Comparison of ENCODE assay signal across 8 mouse cellular contexts in genomic region chr7:116039538-116040466, GRCm38 (mm10). TPM values are rescaled to one million over a fixed set of nuclear protein-coding genes. Genes with fewer than 3 reads are reported as not detected.
DNase-seq lines count a peak whose midpoint lies in the region; ATAC-seq and TF ChIP-seq lines count a peak whose summit lies in the region.

No protein-coding gene starts in this region.

- peak; percentile 84 for DNase-seq in MEL (ENCODE audit: low read depth, low spot score)
- DNase-seq in cerebellum, adult 8-10 months, result peak; percentile 73
- DNase-seq in forelimb bud, embryonic 11.5 days (ENCODE audit: low read depth, low spot score), result peak; percentile 82
- DNase-seq in layer of hippocampus, adult 9-10 months (ENCODE audit: low spot score), result peak; percentile 80
- DNase-seq in ovary, postnatal 10 days (ENCODE audit: low spot score), result peak; percentile 66
- DNase-seq in thymus, postnatal 0 days (ENCODE audit: low spot score), result peak; percentile 74

- peak; percentile 77 to 94 (median 88) for TF ChIP-seq CTCF in MEL (IDR thresholded peaks at IDR 0.05 in 2 of 3, conservative IDR thresholded peaks at IDR 0.05 in 1 of 3; ENCODE audit: control insufficient read depth in 1 of 3, insufficient read depth in 1 of 3, low read depth in 2 of 3, low read length in 3 of 3, poor library complexity in 1 of 3, severe bottlenecking in 1 of 3)

- WGBS in lung, embryonic 16.5 days, result under 1% methylated on average over 48 of the region's 48 CpGs

- no peak for TF ChIP-seq EP300 in MEL (IDR thresholded peaks at IDR 0.05; ENCODE audit: low read depth in 1 of 2, low read length in 2 of 2)

- peak; percentile 96 for TF ChIP-seq RAD21 in MEL (IDR thresholded peaks at IDR 0.05; ENCODE audit: low read depth, low read length)

- peak overlapping the region; percentile 99 for H3K4me2 ChIP-seq in lung, embryonic 16.5 days (ENCODE audit: low read depth, low read length)

- no peaks in the 10 kb centered on the region for H3K4me1 ChIP-seq in MEL (ENCODE audit: control insufficient read depth in 1 of 2, insufficient read depth in 2 of 2, low read length in 2 of 2)
- peaks cover 17% of the 10 kb centered on the region for H3K4me1 ChIP-seq in lung, embryonic 16.5 days (replicated peaks; ENCODE audit: control insufficient read depth, insufficient read depth, low read length)

- no peaks in the 10 kb centered on the region for H3K79me2 ChIP-seq in MEL (ENCODE audit: control insufficient read depth, insufficient read depth, low read length, poor library complexity)

- TF ChIP-seq POLR2A in MEL (IDR thresholded peaks at IDR 0.05; ENCODE audit: control insufficient read depth in 1 of 2, insufficient read depth in 1 of 2, low read depth in 1 of 2, low read length in 2 of 2, poor library complexity in 1 of 2), result no peak

- H3K27me3 ChIP-seq in MEL (ENCODE audit: control insufficient read depth in 1 of 2, insufficient read depth in 2 of 2, low read length in 2 of 2), result peaks cover 3 to 10% of the 10 kb centered on the region in 2 experiments
- H3K27me3 ChIP-seq in lung, embryonic 16.5 days (ENCODE audit: control insufficient read depth, insufficient read depth, low read depth, low read length), result peaks cover 36% of the 10 kb centered on the region

- H3K4me3 ChIP-seq in MEL (ENCODE audit: control insufficient read depth in 1 of 2, insufficient read depth in 1 of 2, low read depth in 2 of 2, low read length in 2 of 2), result peak overlapping the region; percentile 64 to 71
- peak overlapping the region; percentile 63 for H3K4me3 ChIP-seq in lung, embryonic 16.5 days (ENCODE audit: low read length)

- H3K27ac ChIP-seq in MEL (ENCODE audit: control insufficient read depth, low read depth, low read length), result no peak overlapping the region
- H3K27ac ChIP-seq in lung, embryonic 16.5 days (ENCODE audit: low read length), result no peak overlapping the region

- H3K36me3 ChIP-seq in MEL (ENCODE audit: control insufficient read depth in 1 of 2, insufficient read depth in 2 of 2, low read length in 2 of 2), result no peaks in the 10 kb centered on the region
- H3K36me3 ChIP-seq in lung, embryonic 16.5 days (ENCODE audit: control insufficient read depth, insufficient read depth, low read length), result no peaks in the 10 kb centered on the region

- no peaks in the 10 kb centered on the region for H3K9me3 ChIP-seq in MEL (replicated peaks; ENCODE audit: insufficient read depth, low read length)
- no peaks in the 10 kb centered on the region for H3K9me3 ChIP-seq in lung, embryonic 16.5 days (ENCODE audit: control insufficient read depth, low read length)

- peak overlapping the region; percentile 37 for H3K9ac ChIP-seq in MEL (ENCODE audit: control insufficient read depth, low read depth, low read length, poor library complexity, severe bottlenecking)
- peak overlapping the region; percentile 65 for H3K9ac ChIP-seq in lung, embryonic 16.5 days (ENCODE audit: low read length)

- peak; percentile 86 to 95 for ATAC-seq in hematopoietic stem cell, adult 5-6 weeks (replicated peaks in 1 of 2; ENCODE audit: insufficient read depth in 1 of 2, low FRiP score in 2 of 2, low TSS enrichment in 1 of 2, low read depth in 1 of 2, poor library complexity in 2 of 2, severe bottlenecking in 2 of 2)
- ATAC-seq in lung, embryonic 16.5 days (ENCODE audit: low read depth), result peak; percentile 84

TF ChIP-seq in MEL, 35 proteins besides CTCF, POLR2A, EP300 and RAD21:
- TF ChIP-seq CHD1 (IDR thresholded peaks at IDR 0.05; ENCODE audit: low read depth, low read length), result no peak
- TF ChIP-seq MYB (IDR thresholded peaks at IDR 0.05; ENCODE audit: low read depth, low read length), result no peak
- peak; percentile 88 for TF ChIP-seq ZC3H11A (IDR thresholded peaks at IDR 0.05; ENCODE audit: low read depth, low read length)
- no peak for TF ChIP-seq MAFK (IDR thresholded peaks at IDR 0.05; ENCODE audit: borderline replicate concordance, low read depth, low read length)
- TF ChIP-seq ELF1 (IDR thresholded peaks at IDR 0.05; ENCODE audit: low read depth, low read length), result no peak
- TF ChIP-seq GATA1 (IDR thresholded peaks at IDR 0.05; ENCODE audit: low read depth, low read length), result no peak
- no peak for TF ChIP-seq POLR2AphosphoS5 (IDR thresholded peaks at IDR 0.05; ENCODE audit: borderline replicate concordance, low read depth, low read length)
- no peak for TF ChIP-seq JUND (IDR thresholded peaks at IDR 0.05; ENCODE audit: low read depth, low read length)
- 0 out of 2 replicates have a peak, but pooled peaks have one; percentile 24 for TF ChIP-seq MXI1 (IDR thresholded peaks at IDR 0.05; ENCODE audit: low read depth, low read length)
- TF ChIP-seq SMC3 (IDR thresholded peaks at IDR 0.05; ENCODE audit: low read depth, low read length), result peak; percentile 88
- no peak for TF ChIP-seq E2F4 (IDR thresholded peaks at IDR 0.05; ENCODE audit: borderline replicate concordance, low read depth, low read length)
- no peak for TF ChIP-seq ZMIZ1 (IDR thresholded peaks at IDR 0.05; ENCODE audit: low read depth, low read length)
- TF ChIP-seq MEF2A (IDR thresholded peaks at IDR 0.05; ENCODE audit: extremely low read depth, insufficient replicate concordance, low read depth, low read length, poor library complexity, severe bottlenecking), result no peak
- TF ChIP-seq SIN3A (IDR thresholded peaks at IDR 0.05; ENCODE audit: low read length), result peak; percentile 16; the same call in 1 of the 2 replicates
- TF ChIP-seq KAT2A (conservative IDR thresholded peaks at IDR 0.05; ENCODE audit: low read depth, low read length), result no peak
- TF ChIP-seq POLR2AphosphoS2 (IDR thresholded peaks at IDR 0.05; ENCODE audit: low read length), result no peak
- no peak for TF ChIP-seq ZKSCAN1 (IDR thresholded peaks at IDR 0.05; ENCODE audit: low read depth, low read length)
- no peak; the same call in 1 of the 2 replicates for TF ChIP-seq BHLHE40 (IDR thresholded peaks at IDR 0.05; ENCODE audit: borderline replicate concordance, low read depth, low read length)
- TF ChIP-seq TBP (IDR thresholded peaks at IDR 0.05; ENCODE audit: low read depth, low read length), result no peak

RNA-seq across cellular contexts. Expression of gene 1110004F10Rik, which starts 0.6 kb away (rescaled TPM):
- total RNA-seq in MEL (2012; rRNA removed), result 158 and 160 TPM in 2 replicates
- polyA plus RNA-seq in MEL (2012; ENCODE audit: insufficient read depth in 1 of 2, insufficient read length in 2 of 2, low read depth in 1 of 2, low replicate concordance in 2 of 2, missing spikeins in 1 of 2), result 100 to 1,000 TPM in 1 of 2 experiments, not detected in 1; 182 TPM
- 281 and 347 TPM in 2 replicates for total RNA-seq in hematopoietic stem cell, adult 5-6 weeks (2017)
- polyA plus RNA-seq in lung, embryonic 16.5 days (2015; fragmentation: Nextera tagmentation; extraction: Ambion mirVana), result 246 and 249 TPM in 2 replicates
- polyA plus RNA-seq in thymus, postnatal 0 days (2015; fragmentation: Nextera tagmentation; extraction: Ambion mirVana), result 259 and 274 TPM in 2 replicates

RNA-seq across cellular contexts. Expression of gene Sox6, which starts 1.2 kb away (rescaled TPM):
- total RNA-seq in MEL (2012; rRNA removed), result 1.8 and 2.6 TPM in 2 replicates
- 1 to 10 TPM in 1 of 2 experiments, not detected in 1; 4.6 TPM for polyA plus RNA-seq in MEL (2012; ENCODE audit: insufficient read depth in 1 of 2, insufficient read length in 2 of 2, low read depth in 1 of 2, low replicate concordance in 2 of 2, missing spikeins in 1 of 2)
- total RNA-seq in hematopoietic stem cell, adult 5-6 weeks (2017), result 7.3 and 10.1 TPM in 2 replicates
- 20.7 and 20.9 TPM in 2 replicates for polyA plus RNA-seq in lung, embryonic 16.5 days (2015; fragmentation: Nextera tagmentation; extraction: Ambion mirVana)
- 0.30 and 1.2 TPM in 2 replicates for polyA plus RNA-seq in thymus, postnatal 0 days (2015; fragmentation: Nextera tagmentation; extraction: Ambion mirVana)

RNA-seq across cellular contexts. Expression of gene Gm4353, which starts 44.6 kb away (rescaled TPM):
- total RNA-seq in MEL (2012; rRNA removed), result 20.8 and 21.0 TPM in 2 replicates
- polyA plus RNA-seq in MEL (2012; ENCODE audit: insufficient read depth in 1 of 2, insufficient read length in 2 of 2, low read depth in 1 of 2, low replicate concordance in 2 of 2, missing spikeins in 1 of 2), result 10 to 100 TPM in 1 of 2 experiments, not detected in 1; 22.7 TPM
- total RNA-seq in hematopoietic stem cell, adult 5-6 weeks (2017), result 0.60 and 3.4 TPM in 2 replicates
- polyA plus RNA-seq in lung, embryonic 16.5 days (2015; fragmentation: Nextera tagmentation; extraction: Ambion mirVana), result 1.3 and 1.5 TPM in 2 replicates
- polyA plus RNA-seq in thymus, postnatal 0 days (2015; fragmentation: Nextera tagmentation; extraction: Ambion mirVana), result 1.2 and 1.3 TPM in 2 replicates
